Mouse (Mus musculus): Measurements from ENCODE around the gene Bace2. TPM values are rescaled to one million over a fixed set of nuclear protein-coding genes. Genes with fewer than 3 reads are reported as not detected.

Gene Bace2
- polyA plus RNA-seq, 1 experiment: 0.53 TPM

- Histone ChIP-seq H3ac (ENCODE audit: control insufficient read depth, insufficient read length) (no peak overlapping the region), H3K79me2 (ENCODE audit: control insufficient read depth, insufficient read depth) (no peaks in the 10 kb centered on the region), H3K27me3 (ENCODE audit: control insufficient read depth, insufficient read depth, insufficient read length) (no peaks in the 10 kb centered on the region), H3K4me2 (ENCODE audit: low read depth) (no peak overlapping the region), H3K4me3 (no peak overlapping the region), H3K36me3 (ENCODE audit: control insufficient read depth, insufficient read depth) (no peaks in the 10 kb centered on the region)
- no peak for TF ChIP-seq MYOD1 (IDR thresholded peaks at IDR 0.05; ENCODE audit: control insufficient read depth in 1 of 3, insufficient read length in 2 of 3, low read depth in 2 of 3)
- TF ChIP-seq USF1 (IDR thresholded peaks at IDR 0.05; ENCODE audit: low read depth): no peak
- no peak for TF ChIP-seq REST (IDR thresholded peaks at IDR 0.05; ENCODE audit: insufficient read depth, insufficient read length)
- no peak for TF ChIP-seq POLR2A (IDR thresholded peaks at IDR 0.05; ENCODE audit: insufficient read length, low read depth)
- no peak for TF ChIP-seq TCF3 (IDR thresholded peaks at IDR 0.05; ENCODE audit: insufficient read length, low read depth)
- no peak for TF ChIP-seq TCF12 (IDR thresholded peaks at IDR 0.05; ENCODE audit: insufficient read depth, poor library complexity, severe bottlenecking)
- TF ChIP-seq MYOG (IDR thresholded peaks at IDR 0.05; ENCODE audit: control insufficient read depth in 1 of 3, insufficient read depth in 1 of 3, insufficient read length in 2 of 3, low read depth in 2 of 3): no peak
- TF ChIP-seq SRF (IDR thresholded peaks at IDR 0.05; ENCODE audit: control insufficient read depth, insufficient read length, low read depth): no peak
- no peak for TF ChIP-seq MAX (IDR thresholded peaks at IDR 0.05; ENCODE audit: low read depth)
- no peak for TF ChIP-seq E2F4 (IDR thresholded peaks at IDR 0.05; ENCODE audit: insufficient read depth)
- TF ChIP-seq POLR2AphosphoS2 (IDR thresholded peaks at IDR 0.05; ENCODE audit: insufficient read length, low read depth): no peak
- TF ChIP-seq CEBPB (IDR thresholded peaks at IDR 0.05; ENCODE audit: insufficient read depth, poor library complexity, severe bottlenecking): no peak
Observed at GRCm38 (mm10) chr16:97399991-97400390, 43.4 kb downstream of the Bace2 start.

- H3K36me3 ChIP-seq (ENCODE audit: control insufficient read depth, insufficient read depth): no peaks in the 10 kb centered on the region
- peak overlapping the region; percentile 59 for H3K4me2 ChIP-seq (ENCODE audit: low read depth)
- no peak overlapping the region for H3K4me3 ChIP-seq
- TF ChIP-seq MYOD1 (IDR thresholded peaks at IDR 0.05; ENCODE audit: control insufficient read depth in 1 of 3, insufficient read length in 2 of 3, low read depth in 2 of 3) (no peak), SRF (IDR thresholded peaks at IDR 0.05; ENCODE audit: control insufficient read depth, insufficient read length, low read depth) (no peak), POLR2AphosphoS2 (IDR thresholded peaks at IDR 0.05; ENCODE audit: insufficient read length, low read depth) (no peak), E2F4 (IDR thresholded peaks at IDR 0.05; ENCODE audit: insufficient read depth) (no peak), MYOG (IDR thresholded peaks at IDR 0.05; ENCODE audit: control insufficient read depth in 1 of 3, insufficient read depth in 1 of 3, insufficient read length in 2 of 3, low read depth in 2 of 3) (no peak), POLR2A (IDR thresholded peaks at IDR 0.05; ENCODE audit: insufficient read length, low read depth) (no peak), TCF12 (IDR thresholded peaks at IDR 0.05; ENCODE audit: insufficient read depth, poor library complexity, severe bottlenecking) (no peak), REST (IDR thresholded peaks at IDR 0.05; ENCODE audit: insufficient read depth, insufficient read length) (no peak), MAX (IDR thresholded peaks at IDR 0.05; ENCODE audit: low read depth) (no peak)
- H3ac ChIP-seq (ENCODE audit: control insufficient read depth, insufficient read length): no peak overlapping the region
- H3K79me2 ChIP-seq (ENCODE audit: control insufficient read depth, insufficient read depth): no peaks in the 10 kb centered on the region
- H3K27me3 ChIP-seq (ENCODE audit: control insufficient read depth, insufficient read depth, insufficient read length): no peaks in the 10 kb centered on the region
Observed at GRCm38 (mm10) chr16:97401741-97402140, 45.2 kb downstream of the Bace2 start.

- no peak for TF ChIP-seq MAX (IDR thresholded peaks at IDR 0.05; ENCODE audit: low read depth)
- peak; percentile 29 for TF ChIP-seq TCF12 (IDR thresholded peaks at IDR 0.05; ENCODE audit: insufficient read depth, poor library complexity, severe bottlenecking)
- peak; percentile 37 to 81 (median 76) for TF ChIP-seq MYOD1 (IDR thresholded peaks at IDR 0.05; ENCODE audit: control insufficient read depth in 1 of 3, insufficient read length in 2 of 3, low read depth in 2 of 3)
- no peak for TF ChIP-seq USF1 (IDR thresholded peaks at IDR 0.05; ENCODE audit: low read depth)
- peak in 1 of 3 experiments; percentile 36 for TF ChIP-seq MYOG (IDR thresholded peaks at IDR 0.05; ENCODE audit: control insufficient read depth in 1 of 3, insufficient read depth in 1 of 3, insufficient read length in 2 of 3, low read depth in 2 of 3)
- Histone ChIP-seq H3K27me3 (ENCODE audit: control insufficient read depth, insufficient read depth, insufficient read length) (no peaks in the 10 kb centered on the region), H3ac (ENCODE audit: control insufficient read depth, insufficient read length) (no peak overlapping the region), H3K4me2 (ENCODE audit: low read depth) (peak overlapping the region; percentile 59), H3K4me3 (no peak overlapping the region), H3K79me2 (ENCODE audit: control insufficient read depth, insufficient read depth) (no peaks in the 10 kb centered on the region), H3K36me3 (ENCODE audit: control insufficient read depth, insufficient read depth) (no peaks in the 10 kb centered on the region)
Observed at GRCm38 (mm10) chr16:97402213-97402785, 45.8 kb downstream of the Bace2 start.

- no peak overlapping the region for H3ac ChIP-seq (ENCODE audit: control insufficient read depth, insufficient read length)
- TF ChIP-seq MYOD1 (IDR thresholded peaks at IDR 0.05; ENCODE audit: control insufficient read depth in 1 of 3, insufficient read length in 2 of 3, low read depth in 2 of 3) (no peak), MYOG (IDR thresholded peaks at IDR 0.05; ENCODE audit: control insufficient read depth in 1 of 3, insufficient read depth in 1 of 3, insufficient read length in 2 of 3, low read depth in 2 of 3) (no peak), POLR2AphosphoS2 (IDR thresholded peaks at IDR 0.05; ENCODE audit: insufficient read length, low read depth) (no peak), CEBPB (IDR thresholded peaks at IDR 0.05; ENCODE audit: insufficient read depth, poor library complexity, severe bottlenecking) (no peak), REST (IDR thresholded peaks at IDR 0.05; ENCODE audit: insufficient read depth, insufficient read length) (no peak)
- H3K36me3 ChIP-seq (ENCODE audit: control insufficient read depth, insufficient read depth): no peaks in the 10 kb centered on the region
- H3K4me3 ChIP-seq: no peak overlapping the region
- no peaks in the 10 kb centered on the region for H3K79me2 ChIP-seq (ENCODE audit: control insufficient read depth, insufficient read depth)
- H3K4me2 ChIP-seq (ENCODE audit: low read depth): no peak overlapping the region
- H3K27me3 ChIP-seq (ENCODE audit: control insufficient read depth, insufficient read depth, insufficient read length): no peaks in the 10 kb centered on the region
Observed at GRCm38 (mm10) chr16:97405476-97406012, 49.0 kb downstream of the Bace2 start.

GRCm38 (mm10) chr16:97417896-97418542 lies 61.5 kb downstream of the Bace2 start:
- no peak overlapping the region for H3K4me2 ChIP-seq (ENCODE audit: low read depth)
- H3K79me2 ChIP-seq (ENCODE audit: control insufficient read depth, insufficient read depth): no peaks in the 10 kb centered on the region
- TF ChIP-seq MAX (IDR thresholded peaks at IDR 0.05; ENCODE audit: low read depth) (no peak), MYOG (IDR thresholded peaks at IDR 0.05; ENCODE audit: control insufficient read depth in 1 of 3, insufficient read depth in 1 of 3, insufficient read length in 2 of 3, low read depth in 2 of 3) (no peak), TCF12 (IDR thresholded peaks at IDR 0.05; ENCODE audit: insufficient read depth, poor library complexity, severe bottlenecking) (no peak), CEBPB (IDR thresholded peaks at IDR 0.05; ENCODE audit: insufficient read depth, poor library complexity, severe bottlenecking) (no peak), TCF3 (IDR thresholded peaks at IDR 0.05; ENCODE audit: insufficient read length, low read depth) (no peak), REST (IDR thresholded peaks at IDR 0.05; ENCODE audit: insufficient read depth, insufficient read length) (no peak), POLR2A (IDR thresholded peaks at IDR 0.05; ENCODE audit: insufficient read length, low read depth) (no peak), E2F4 (IDR thresholded peaks at IDR 0.05; ENCODE audit: insufficient read depth) (no peak), SRF (IDR thresholded peaks at IDR 0.05; ENCODE audit: control insufficient read depth, insufficient read length, low read depth) (no peak), POLR2AphosphoS2 (IDR thresholded peaks at IDR 0.05; ENCODE audit: insufficient read length, low read depth) (no peak), USF1 (IDR thresholded peaks at IDR 0.05; ENCODE audit: low read depth) (no peak), MYOD1 (IDR thresholded peaks at IDR 0.05; ENCODE audit: control insufficient read depth in 1 of 3, insufficient read length in 2 of 3, low read depth in 2 of 3) (no peak)
- H3K27me3 ChIP-seq (ENCODE audit: control insufficient read depth, insufficient read depth, insufficient read length): no peaks in the 10 kb centered on the region
- H3ac ChIP-seq (ENCODE audit: control insufficient read depth, insufficient read length): no peak overlapping the region
- H3K36me3 ChIP-seq (ENCODE audit: control insufficient read depth, insufficient read depth): no peaks in the 10 kb centered on the region
- H3K4me3 ChIP-seq: no peak overlapping the region

Data from myocyte (in vitro differentiated cells).